Mouse (Mus musculus) frontal cortex, postnatal 14 days (tissue): ENCODE measurements at regions not wholly inside any gene's neighbourhood (a gene's known extent, or its start where the extent isn't known, plus 50 kb on each side); places are given as distances from the start of the nearest gene placed in this dataset.

Experiments
- DNase-seq, 2 experiments: peaks; one replicate each; pipeline ENCODE4 v3.0.0; 2022; ENCODE audit warnings: low spot score in 2 of 2

- DNase-seq = no peak
Measured at GRCm38 (mm10) chr6:81731631-81732030, 191.8 kb upstream of the Gcfc2 start.

- no peak for DNase-seq
Measured at GRCm38 (mm10) chr6:81733527-81733926, 189.9 kb upstream of the Gcfc2 start.

GRCm38 (mm10) chr6:81738466-81738865 is 185.0 kb upstream of the Gcfc2 start:
- DNase-seq = peak; percentile 16 to 47

GRCm38 (mm10) chr6:81749681-81750080 is 173.8 kb upstream of the Gcfc2 start:
- no peak for DNase-seq

- no peak for DNase-seq
Measured at GRCm38 (mm10) chr6:81751631-81752030, 171.8 kb upstream of the Gcfc2 start.

- no peak for DNase-seq
Measured at GRCm38 (mm10) chr6:81756242-81756641, 167.2 kb upstream of the Gcfc2 start.

GRCm38 (mm10) chr6:81758876-81759275 is 164.6 kb upstream of the Gcfc2 start:
- DNase-seq = no peak

- DNase-seq = no peak
Measured at GRCm38 (mm10) chr6:81760181-81760580, 163.3 kb upstream of the Gcfc2 start.

GRCm38 (mm10) chr6:81765831-81766230 is 157.6 kb upstream of the Gcfc2 start:
- no peak for DNase-seq

GRCm38 (mm10) chr6:81766800-81767199 is 156.7 kb upstream of the Gcfc2 start:
- DNase-seq = no peak

- DNase-seq = no peak
Measured at GRCm38 (mm10) chr6:81768669-81769537, 154.6 kb upstream of the Gcfc2 start.

GRCm38 (mm10) chr6:81770301-81770700 is 153.2 kb upstream of the Gcfc2 start:
- DNase-seq = no peak

GRCm38 (mm10) chr6:81771862-81772261 is 151.6 kb upstream of the Gcfc2 start:
- no peak for DNase-seq

- no peak for DNase-seq
Measured at GRCm38 (mm10) chr6:81782131-81782530, 141.3 kb upstream of the Gcfc2 start.

- DNase-seq = no peak
Measured at GRCm38 (mm10) chr6:81782815-81783435, 140.5 kb upstream of the Gcfc2 start.

GRCm38 (mm10) chr6:81795281-81795680 is 128.2 kb upstream of the Gcfc2 start:
- no peak for DNase-seq

GRCm38 (mm10) chr6:81800822-81801221 is 122.6 kb upstream of the Gcfc2 start:
- DNase-seq = no peak

GRCm38 (mm10) chr6:81801804-81802203 is 121.7 kb upstream of the Gcfc2 start:
- DNase-seq = no peak

- no peak for DNase-seq
Measured at GRCm38 (mm10) chr6:81805942-81806341, 117.5 kb upstream of the Gcfc2 start.

- no peak for DNase-seq
Measured at GRCm38 (mm10) chr6:81808712-81809111, 114.8 kb upstream of the Gcfc2 start.

GRCm38 (mm10) chr6:81815248-81815961 is 108.1 kb upstream of the Gcfc2 start:
- no peak for DNase-seq

- no peak for DNase-seq
Measured at GRCm38 (mm10) chr6:81815962-81816338, 107.5 kb upstream of the Gcfc2 start.
